Mouse (Mus musculus): Measurements from ENCODE around the gene Emx1. TPM values are rescaled to one million over a fixed set of nuclear protein-coding genes. Genes with fewer than 3 reads are reported as not detected.
A peak's percentile ranks its signal among the peaks of the same experiment; 100 is the strongest.
"Not testable (repeated sequence)": the region's sequence is repeated elsewhere in the genome, so short reads cannot be mapped to it uniquely, and the experiment has no call there.

Emx1 gene
- not detected in 2 replicates for polyA plus RNA-seq (2015; fragmentation: Nextera tagmentation; extraction: Ambion mirVana)

DNA sequence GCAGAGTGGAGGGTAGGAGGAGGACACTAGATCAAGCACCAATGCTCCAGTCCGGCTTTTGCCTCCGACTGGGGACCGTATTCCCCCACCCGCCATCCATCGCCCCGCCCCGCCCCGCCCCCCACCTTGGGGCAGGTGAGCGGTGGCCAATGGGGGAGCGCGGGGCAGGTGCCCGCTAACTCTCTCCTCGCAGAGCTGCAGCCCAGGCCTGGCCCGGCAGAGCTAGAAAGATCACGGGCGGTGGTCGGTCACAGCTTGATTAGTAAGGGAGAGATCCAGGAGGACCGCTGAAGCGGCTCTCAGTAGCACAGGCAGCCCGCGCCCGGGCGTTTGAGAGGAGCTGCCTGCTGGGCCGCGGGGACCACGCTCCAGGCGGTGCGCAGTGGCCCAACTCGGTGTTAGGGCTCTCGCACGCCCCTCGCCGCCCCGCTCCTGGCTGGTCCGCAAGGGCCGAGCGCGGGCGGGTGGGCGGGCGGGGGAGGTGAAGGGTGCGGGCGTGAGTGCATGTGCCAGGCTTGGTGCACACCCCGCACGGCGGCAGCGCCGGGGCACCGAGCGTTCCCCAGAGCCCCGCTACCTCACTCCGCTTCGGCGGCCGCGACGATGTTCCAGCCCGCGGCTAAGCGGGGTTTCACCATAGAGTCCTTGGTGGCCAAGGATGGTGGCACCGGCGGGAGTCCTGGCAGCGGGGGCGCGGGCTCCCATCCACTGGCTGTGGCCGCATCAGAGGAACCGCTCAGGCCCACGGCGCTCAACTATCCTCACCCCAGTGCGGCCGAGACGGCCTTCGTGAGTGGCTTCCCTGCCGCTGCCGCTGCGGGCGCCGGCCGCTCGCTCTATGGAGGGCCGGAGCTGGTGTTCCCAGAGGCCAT lies at the start of gene Emx1:
Emx1 (plus strand) TSS at position 99 of the 872 bp plus-strand sequence.
- peak; percentile 51; the same call in 1 of the 2 replicates for ATAC-seq (ENCODE audit: low FRiP score)
- Histone ChIP-seq H3K27ac (replicated peaks) (no peak within 1 kb of the TSS), H3K4me2 (peak within 1 kb of the TSS; percentile 65), H3K36me3 (no peaks in the 10 kb centered on the region), H3K4me3 (replicated peaks) (peak within 1 kb of the TSS; percentile 33), H3K9me3 (replicated peaks) (no peaks in the 10 kb centered on the region), H3K27me3 (replicated peaks) (peaks cover 85% of the 10 kb centered on the region), H3K4me1 (peaks cover 42% of the 10 kb centered on the region), H3K9ac (replicated peaks) (peak within 1 kb of the TSS; percentile 10; the same call in 1 of the 2 replicates)
- WGBS: under 1% methylated on average over 62 of the region's 81 CpGs

- no peaks in the 10 kb centered on the region for H3K9me3 ChIP-seq (replicated peaks)
- peaks cover 6% of the 10 kb centered on the region; the same call in 1 of the 2 replicates for H3K4me1 ChIP-seq
- H3K27me3 ChIP-seq (replicated peaks): no peaks in the 10 kb centered on the region
- H3K9ac ChIP-seq (replicated peaks): no peak overlapping the region
- no peak overlapping the region for H3K4me3 ChIP-seq (replicated peaks)
- no peak overlapping the region for H3K27ac ChIP-seq (replicated peaks)
- 97% methylated on average over 2 of the region's 2 CpGs for WGBS
- H3K36me3 ChIP-seq: no peaks in the 10 kb centered on the region
- no peak overlapping the region for H3K4me2 ChIP-seq
- ATAC-seq (ENCODE audit: low FRiP score): no peak
Measured at GRCm38 (mm10) chr6:85139534-85139933, 47.7 kb upstream of the Emx1 start.

GRCm38 (mm10) chr6:85141013-85141412 lies 46.2 kb upstream of the Emx1 start:
- ATAC-seq (ENCODE audit: low FRiP score); H3K4me3 ChIP-seq (replicated peaks); H3K9me3 ChIP-seq (replicated peaks); H3K27ac ChIP-seq (replicated peaks); H3K27me3 ChIP-seq (replicated peaks); H3K9ac ChIP-seq (replicated peaks); H3K4me2 ChIP-seq; H3K36me3 ChIP-seq; H3K4me1 ChIP-seq: not testable (repeated sequence)
- 6% methylated on average over 7 of the region's 7 CpGs for WGBS

GRCm38 (mm10) chr6:85144466-85144865 lies 42.8 kb upstream of the Emx1 start:
- 0 out of 2 replicates have a peak, but pooled peaks cover 4% of the 10 kb centered on the region for H3K27me3 ChIP-seq (replicated peaks)
- H3K9ac ChIP-seq (replicated peaks): no peak overlapping the region
- no peak overlapping the region for H3K4me2 ChIP-seq
- 74% methylated on average over 3 of the region's 3 CpGs for WGBS
- no peaks in the 10 kb centered on the region for H3K9me3 ChIP-seq (replicated peaks)
- H3K27ac ChIP-seq (replicated peaks): no peak overlapping the region
- H3K4me1 ChIP-seq: no peaks in the 10 kb centered on the region
- no peak for ATAC-seq (ENCODE audit: low FRiP score)
- H3K4me3 ChIP-seq (replicated peaks): no peak overlapping the region
- H3K36me3 ChIP-seq: no peaks in the 10 kb centered on the region

DNA sequence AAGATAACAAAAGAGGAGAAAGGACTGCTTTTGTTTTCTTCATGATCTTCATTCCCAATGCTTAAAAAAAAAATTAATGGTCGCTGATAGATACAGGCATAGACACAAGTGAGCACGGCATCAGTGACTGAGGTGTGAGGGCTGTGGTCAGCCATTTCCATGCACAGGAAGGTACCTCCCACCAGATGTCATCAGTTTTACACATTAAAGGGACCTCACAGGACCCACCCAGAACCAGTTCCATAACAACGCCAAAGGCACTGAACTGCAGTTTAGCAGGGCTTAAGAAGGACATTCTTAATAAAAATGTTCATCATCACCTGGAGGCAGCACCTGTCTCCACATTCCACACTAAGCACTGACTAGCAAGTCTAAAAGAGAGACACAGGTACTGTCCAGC lies 39.6 kb upstream of the Emx1 start:
- H3K27ac ChIP-seq (replicated peaks): no peak overlapping the region
- no peaks in the 10 kb centered on the region for H3K4me1 ChIP-seq
- no peak overlapping the region for H3K4me3 ChIP-seq (replicated peaks)
- H3K36me3 ChIP-seq: no peaks in the 10 kb centered on the region
- no peak overlapping the region for H3K9ac ChIP-seq (replicated peaks)
- 58% methylated on average over 3 of the region's 3 CpGs for WGBS
- no peak for ATAC-seq (ENCODE audit: low FRiP score)
- no peak overlapping the region for H3K4me2 ChIP-seq
- no peaks in the 10 kb centered on the region for H3K9me3 ChIP-seq (replicated peaks)
- H3K27me3 ChIP-seq (replicated peaks): 0 out of 2 replicates have a peak, but pooled peaks cover 4% of the 10 kb centered on the region

DNA sequence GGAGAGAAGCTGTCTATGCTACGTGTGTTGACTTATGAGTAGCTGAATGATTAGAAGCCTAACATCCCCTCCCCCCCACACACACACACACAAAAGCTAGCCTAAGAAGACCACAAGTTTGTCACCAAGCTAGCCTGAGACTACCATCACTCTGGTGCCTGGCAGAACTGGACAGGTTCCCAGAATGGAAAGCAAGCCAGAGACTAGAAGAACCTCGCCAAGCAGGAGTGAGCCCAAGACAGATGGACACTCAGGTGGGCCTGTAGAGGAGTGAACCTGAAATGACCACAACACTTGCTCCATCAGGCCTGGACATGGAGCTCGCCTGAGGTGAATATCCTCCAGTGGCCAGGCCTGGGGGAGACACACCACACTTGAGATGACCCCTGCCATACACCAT lies 36.9 kb upstream of the Emx1 start:
- no peak overlapping the region for H3K9ac ChIP-seq (replicated peaks)
- no peak overlapping the region for H3K4me3 ChIP-seq (replicated peaks)
- no peak overlapping the region for H3K27ac ChIP-seq (replicated peaks)
- H3K4me1 ChIP-seq: peaks cover 8% of the 10 kb centered on the region
- WGBS: 83% methylated on average over 3 of the region's 3 CpGs
- 0 out of 2 replicates have a peak, but pooled peaks cover 4% of the 10 kb centered on the region for H3K27me3 ChIP-seq (replicated peaks)
- ATAC-seq (ENCODE audit: low FRiP score): no peak
- H3K36me3 ChIP-seq: no peaks in the 10 kb centered on the region
- H3K4me2 ChIP-seq: no peak overlapping the region
- H3K9me3 ChIP-seq (replicated peaks): no peaks in the 10 kb centered on the region

DNA sequence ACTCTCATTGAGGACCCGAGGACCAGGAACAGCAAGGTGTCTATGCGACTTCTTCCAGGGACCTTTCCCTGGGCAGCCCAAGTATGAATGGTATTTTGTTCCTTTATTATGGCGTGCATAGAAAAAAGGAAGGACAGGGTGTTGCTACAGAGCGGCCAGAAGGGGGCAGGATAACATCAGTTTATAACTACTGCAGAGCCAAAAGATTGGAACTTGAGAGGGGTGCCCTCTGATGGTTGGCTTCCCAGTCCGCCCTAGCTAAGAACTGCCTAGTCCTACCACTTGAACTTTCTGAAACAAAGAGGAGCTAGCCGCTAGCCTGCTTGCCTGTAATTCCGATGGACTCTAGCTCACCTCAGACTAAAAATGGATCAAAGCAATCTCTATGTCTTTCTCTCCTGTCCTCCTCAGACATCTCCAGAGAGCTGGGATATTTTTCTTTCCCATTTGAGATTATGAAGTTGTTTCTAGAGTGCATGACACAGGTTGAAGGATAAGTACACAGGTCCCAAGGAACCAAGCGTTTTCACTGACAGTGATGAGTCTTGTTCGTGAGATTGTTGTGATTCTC lies 33.2 kb upstream of the Emx1 start:
- Histone ChIP-seq H3K9me3 (replicated peaks) (no peaks in the 10 kb centered on the region), H3K4me1 (peaks cover 10% of the 10 kb centered on the region), H3K27ac (replicated peaks) (no peak overlapping the region), H3K27me3 (replicated peaks) (no peaks in the 10 kb centered on the region), H3K36me3 (no peaks in the 10 kb centered on the region), H3K9ac (replicated peaks) (no peak overlapping the region), H3K4me3 (replicated peaks) (no peak overlapping the region), H3K4me2 (no peak overlapping the region)
- ATAC-seq (ENCODE audit: low FRiP score): peak; percentile 72
- 14% methylated on average over 8 of the region's 9 CpGs for WGBS

DNA sequence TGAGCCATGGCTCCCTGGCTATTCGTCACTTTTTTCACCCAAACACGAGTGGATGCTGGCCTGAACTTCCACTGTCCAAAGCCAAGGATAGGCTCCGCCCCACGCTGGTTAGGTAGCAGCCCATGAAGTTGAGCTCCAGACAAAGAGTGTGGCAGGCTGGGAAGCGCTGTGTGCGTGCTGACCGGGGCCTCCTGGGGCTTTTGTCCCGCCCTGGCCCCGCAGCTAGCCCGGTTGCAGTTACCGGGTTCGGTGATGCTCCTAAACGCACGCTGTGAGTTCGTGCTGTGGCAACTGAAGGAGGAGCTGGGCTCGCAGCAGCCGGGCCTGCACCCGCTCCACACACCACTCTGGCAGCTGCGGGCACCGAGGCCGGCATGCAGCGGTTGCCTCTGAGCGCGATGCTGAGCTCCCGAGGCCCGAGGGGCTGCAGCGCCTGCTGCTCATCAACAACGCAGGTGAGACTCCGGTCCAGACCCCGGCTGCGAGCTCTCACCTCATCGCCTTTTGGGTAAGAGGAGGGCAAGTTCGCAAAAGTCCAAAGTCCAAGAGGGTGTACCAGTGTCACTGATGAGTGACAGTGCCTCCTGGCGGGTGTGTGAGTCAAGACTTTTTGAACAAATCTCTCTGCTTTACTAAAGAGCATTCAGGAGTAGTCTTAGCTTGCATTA lies 32.2 kb upstream of the Emx1 start:
- peak overlapping the region; percentile 41 for H3K4me3 ChIP-seq (replicated peaks)

DNA sequence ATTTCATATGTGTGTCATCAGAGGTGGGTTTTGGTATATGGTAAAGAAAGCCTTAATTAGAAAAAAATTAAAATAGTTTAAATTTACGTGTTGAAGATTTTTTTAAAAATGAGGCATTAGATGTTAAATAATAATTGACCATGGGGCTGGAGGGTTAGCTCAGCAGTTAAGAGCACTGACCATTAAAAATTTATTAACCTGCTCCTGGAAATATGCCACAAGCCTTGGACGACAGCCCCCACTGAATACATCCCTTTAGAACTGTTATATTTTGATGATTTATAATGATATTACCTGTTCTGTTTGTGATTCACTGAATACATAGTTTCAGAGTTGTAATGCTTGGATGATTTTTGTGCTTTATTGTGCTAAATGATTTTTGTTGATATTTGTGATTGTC lies 30.7 kb upstream of the Emx1 start:
- H3K27ac ChIP-seq (replicated peaks); H3K9me3 ChIP-seq (replicated peaks); H3K4me2 ChIP-seq; H3K36me3 ChIP-seq; ATAC-seq (ENCODE audit: low FRiP score); H3K4me3 ChIP-seq (replicated peaks); H3K27me3 ChIP-seq (replicated peaks); H3K9ac ChIP-seq (replicated peaks): not testable (repeated sequence)
- peaks cover 12% of the 10 kb centered on the region for H3K4me1 ChIP-seq
- 71% methylated on average over 2 of the region's 2 CpGs for WGBS

More for the DNA sequence above, 32.2 kb upstream of the Emx1 start:
- H3K27ac ChIP-seq (replicated peaks): no peak overlapping the region
- H3K27me3 ChIP-seq (replicated peaks): no peaks in the 10 kb centered on the region
- 2% methylated on average over 34 of the region's 34 CpGs for WGBS
- H3K4me1 ChIP-seq: peaks cover 12% of the 10 kb centered on the region
- peak overlapping the region; percentile 52 for H3K9ac ChIP-seq (replicated peaks)
- H3K4me2 ChIP-seq: peak overlapping the region; percentile 87
- peak; percentile 54 for ATAC-seq (ENCODE audit: low FRiP score)
- H3K9me3 ChIP-seq (replicated peaks): no peaks in the 10 kb centered on the region
- no peaks in the 10 kb centered on the region for H3K36me3 ChIP-seq

DNA sequence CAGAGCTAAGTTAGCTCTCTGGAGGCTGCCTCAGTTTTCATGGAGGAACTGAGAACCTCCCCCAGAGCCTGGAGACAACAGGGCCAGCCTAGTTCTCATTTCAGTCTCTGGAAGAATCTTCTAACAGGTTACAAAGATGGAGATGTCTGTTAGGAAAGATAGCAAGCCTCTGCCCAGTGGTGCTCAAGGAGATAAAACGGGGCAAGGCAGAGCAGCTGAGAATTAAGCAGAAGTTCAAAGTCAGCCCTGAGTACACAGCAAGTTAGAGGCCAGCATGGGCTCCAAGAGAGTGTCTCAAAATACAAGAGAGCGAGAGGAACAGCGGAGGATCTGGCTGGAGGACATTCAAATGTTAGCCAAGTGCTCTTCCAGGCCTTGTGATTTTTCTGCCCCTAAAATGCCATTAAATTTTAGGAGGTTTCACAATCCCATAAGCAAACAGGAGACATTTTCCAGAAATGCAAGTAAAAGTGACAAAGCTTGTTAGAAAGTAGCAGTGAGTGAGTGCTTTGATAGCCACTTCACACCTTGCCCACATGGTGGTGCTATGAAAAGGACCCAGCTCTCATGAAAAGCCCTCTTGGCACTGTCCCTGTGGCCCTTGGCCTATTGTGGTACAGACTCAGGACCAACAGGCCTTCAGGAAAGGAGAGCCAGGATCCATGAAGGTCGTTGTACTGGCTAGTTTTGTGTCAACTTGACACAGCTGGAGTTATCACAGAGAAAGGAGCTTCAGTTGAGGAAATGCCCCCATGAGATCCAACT lies 29.0 kb upstream of the Emx1 start:
- not testable (repeated sequence) for H3K27me3 ChIP-seq (replicated peaks); H3K9ac ChIP-seq (replicated peaks); H3K36me3 ChIP-seq; ATAC-seq (ENCODE audit: low FRiP score); H3K27ac ChIP-seq (replicated peaks); H3K4me2 ChIP-seq; H3K9me3 ChIP-seq (replicated peaks); H3K4me3 ChIP-seq (replicated peaks)
- H3K4me1 ChIP-seq: peaks cover 12% of the 10 kb centered on the region
- WGBS: 76% methylated on average over 4 of the region's 4 CpGs

- WGBS: 21% methylated on average over 6 of the region's 6 CpGs
- not testable (repeated sequence) for H3K27me3 ChIP-seq (replicated peaks); H3K4me2 ChIP-seq; H3K9ac ChIP-seq (replicated peaks); H3K4me3 ChIP-seq (replicated peaks); H3K9me3 ChIP-seq (replicated peaks); H3K36me3 ChIP-seq; H3K27ac ChIP-seq (replicated peaks)
- peaks cover 12% of the 10 kb centered on the region for H3K4me1 ChIP-seq
- 0 out of 2 replicates have a peak, but pooled peaks have one; percentile 28 for ATAC-seq (ENCODE audit: low FRiP score)
Measured at GRCm38 (mm10) chr6:85159092-85159760, 28.0 kb upstream of the Emx1 start.

Data from neural tube, embryonic 15.5 days (tissue).